Mouse (Mus musculus): ENCODE measurements around the gene Dnm3. TPM values are rescaled to one million over a fixed set of nuclear protein-coding genes. Genes with fewer than 3 reads are reported as not detected.

Gene Dnm3
- polyA plus RNA-seq, 1 experiment: 54.3 TPM

DNA sequence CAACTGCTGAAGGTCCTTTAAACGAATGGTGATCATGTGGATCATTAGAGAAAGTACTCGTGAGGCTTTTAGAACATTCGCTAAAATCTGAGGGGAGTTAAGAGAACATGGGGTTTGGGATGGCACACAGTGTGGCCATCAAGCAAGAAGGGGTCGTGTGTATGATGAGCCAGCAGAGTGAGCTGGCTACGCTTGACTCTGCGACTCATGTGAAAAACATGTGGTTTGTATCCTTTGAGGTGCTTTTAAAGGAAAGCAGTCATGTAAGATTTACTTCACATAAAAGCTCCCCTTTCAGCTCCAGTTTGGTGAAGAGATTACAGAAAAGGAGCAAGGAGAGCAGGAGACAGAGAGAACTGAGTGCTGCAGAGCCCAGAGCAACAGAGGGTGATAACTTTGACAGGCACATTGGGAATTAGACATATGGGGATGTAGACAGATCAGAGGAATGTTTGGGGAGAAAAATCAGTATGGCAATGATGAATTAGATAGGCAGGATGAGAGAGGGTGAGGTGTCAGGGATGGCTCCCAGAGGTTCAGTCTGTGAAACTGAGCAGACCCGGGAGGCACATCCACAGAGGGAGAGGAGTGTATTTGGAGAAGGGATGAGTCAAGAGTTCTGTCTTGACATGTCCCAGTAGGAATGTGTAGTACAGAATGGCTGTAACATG lies 234.7 kb downstream of the Dnm3 start:
- Histone ChIP-seq H3K4me1 (ENCODE audit: control insufficient read depth, insufficient read depth, low read length) (no peaks in the 10 kb centered on the region), H3K27ac (ENCODE audit: insufficient read depth, low read length) (no peak overlapping the region), H3K4me3 (ENCODE audit: insufficient read depth, low read length) (no peak overlapping the region)
- TF ChIP-seq POLR2A (IDR thresholded peaks at IDR 0.05; ENCODE audit: extremely low read depth, insufficient read depth, low read length) (no peak), CTCF (IDR thresholded peaks at IDR 0.05; ENCODE audit: extremely low read depth, insufficient read depth, low read length) (no peak)

DNA sequence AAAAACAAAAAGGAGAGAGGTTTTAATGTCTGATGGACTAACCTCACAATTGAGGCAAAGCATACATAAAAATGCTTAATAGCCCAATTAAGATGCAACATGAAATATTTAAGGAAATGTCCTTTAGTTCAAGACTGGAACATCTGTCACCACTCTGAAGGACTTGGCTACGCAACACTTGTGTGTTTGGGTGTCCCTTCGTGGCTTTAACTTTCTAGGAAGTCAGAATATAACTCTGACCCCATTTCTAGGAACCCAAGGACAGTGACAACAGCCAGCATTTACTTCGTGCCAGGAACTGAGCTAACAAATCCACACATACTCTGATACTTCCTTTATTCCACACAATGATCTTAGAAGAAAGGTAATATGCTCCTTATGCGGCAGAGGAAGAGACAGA lies 237.1 kb downstream of the Dnm3 start:
- TF ChIP-seq CTCF (IDR thresholded peaks at IDR 0.05; ENCODE audit: extremely low read depth, insufficient read depth, low read length) (no peak), POLR2A (IDR thresholded peaks at IDR 0.05; ENCODE audit: extremely low read depth, insufficient read depth, low read length) (no peak)
- no peaks in the 10 kb centered on the region for H3K4me1 ChIP-seq (ENCODE audit: control insufficient read depth, insufficient read depth, low read length)
- H3K4me3 ChIP-seq (ENCODE audit: insufficient read depth, low read length): no peak overlapping the region
- no peak overlapping the region for H3K27ac ChIP-seq (ENCODE audit: insufficient read depth, low read length)

DNA sequence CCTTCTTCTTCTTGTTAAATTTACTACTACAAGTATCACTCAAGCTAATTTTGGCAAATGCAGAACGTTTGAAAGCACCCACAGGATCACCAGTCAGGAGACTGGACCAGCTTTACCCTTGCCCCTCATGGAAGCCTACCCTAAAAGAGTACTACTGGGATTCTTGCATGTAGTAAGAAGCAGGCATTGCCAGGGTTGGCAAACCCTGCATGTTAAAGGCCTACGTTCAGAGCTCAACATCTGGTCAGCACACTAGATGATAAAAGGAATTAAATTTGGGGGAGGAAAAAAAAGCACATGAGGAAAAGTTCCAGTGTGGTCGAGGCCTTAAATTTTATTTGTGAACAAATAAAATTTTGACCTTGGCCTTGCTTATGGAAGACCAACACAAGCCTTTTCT lies 239.2 kb downstream of the Dnm3 start:
- H3K4me3 ChIP-seq (ENCODE audit: insufficient read depth, low read length): no peak overlapping the region
- TF ChIP-seq POLR2A (IDR thresholded peaks at IDR 0.05; ENCODE audit: extremely low read depth, insufficient read depth, low read length) (no peak), CTCF (IDR thresholded peaks at IDR 0.05; ENCODE audit: extremely low read depth, insufficient read depth, low read length) (no peak)
- no peaks in the 10 kb centered on the region for H3K4me1 ChIP-seq (ENCODE audit: control insufficient read depth, insufficient read depth, low read length)
- H3K27ac ChIP-seq (ENCODE audit: insufficient read depth, low read length): no peak overlapping the region

DNA sequence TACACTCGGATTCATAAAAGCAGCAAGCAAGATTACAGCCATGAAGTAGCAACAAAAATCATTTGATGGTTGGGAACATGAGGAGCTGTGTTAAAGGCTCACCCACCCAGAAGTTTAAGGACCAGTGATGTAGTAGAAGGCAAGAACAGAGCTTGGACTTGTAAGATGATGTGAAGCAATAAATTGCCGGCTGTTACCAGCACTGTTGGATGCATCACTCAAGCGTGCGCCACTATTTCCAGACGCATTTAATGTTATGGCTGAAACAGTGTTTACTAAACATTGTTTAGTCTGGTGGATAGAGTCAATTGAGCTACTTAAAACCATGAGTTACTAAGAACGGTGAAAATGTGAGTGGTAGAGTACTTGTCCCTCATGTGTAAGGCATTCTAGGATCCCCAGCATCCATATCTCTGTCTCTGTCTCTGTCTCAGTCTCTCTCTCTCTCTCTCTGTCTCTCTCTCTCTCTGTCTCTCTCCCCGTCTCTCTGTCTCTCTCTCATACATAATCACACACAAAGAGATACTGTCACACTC lies 241.1 kb downstream of the Dnm3 start:
- TF ChIP-seq CTCF (IDR thresholded peaks at IDR 0.05; ENCODE audit: extremely low read depth, insufficient read depth, low read length): no peak
- TF ChIP-seq POLR2A (IDR thresholded peaks at IDR 0.05; ENCODE audit: extremely low read depth, insufficient read depth, low read length): no peak
- Histone ChIP-seq H3K4me3 (ENCODE audit: insufficient read depth, low read length) (no peak overlapping the region), H3K4me1 (ENCODE audit: control insufficient read depth, insufficient read depth, low read length) (no peaks in the 10 kb centered on the region), H3K27ac (ENCODE audit: insufficient read depth, low read length) (no peak overlapping the region)

DNA sequence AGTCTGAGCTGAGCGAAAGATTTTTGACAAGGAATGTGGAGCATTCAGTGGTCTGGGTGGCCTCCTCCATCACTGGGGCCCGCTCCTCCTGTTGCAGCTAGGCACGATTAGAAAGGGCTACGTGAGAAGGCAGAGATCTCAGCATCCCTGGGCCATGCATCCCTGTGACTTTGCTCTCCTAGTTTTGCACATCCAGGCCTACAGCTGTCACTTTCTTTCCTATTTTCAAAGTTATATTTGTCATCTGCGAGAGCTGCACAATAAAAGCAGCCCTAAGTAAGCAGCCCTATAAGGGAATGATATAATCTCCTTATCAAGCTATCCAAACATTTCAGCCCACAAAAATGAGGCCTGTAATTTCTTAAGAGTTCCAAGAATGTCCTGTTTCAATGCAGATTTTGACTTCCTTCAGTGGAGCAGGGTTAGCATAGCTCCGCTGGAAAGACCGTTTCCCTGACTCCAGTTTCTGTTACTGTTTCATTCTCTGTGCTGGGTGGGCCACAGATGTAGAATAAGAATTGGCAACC lies 252.2 kb downstream of the Dnm3 start:
- no peak overlapping the region for H3K4me3 ChIP-seq (ENCODE audit: insufficient read depth, low read length)
- TF ChIP-seq POLR2A (IDR thresholded peaks at IDR 0.05; ENCODE audit: extremely low read depth, insufficient read depth, low read length) (no peak), CTCF (IDR thresholded peaks at IDR 0.05; ENCODE audit: extremely low read depth, insufficient read depth, low read length) (no peak)
- H3K4me1 ChIP-seq (ENCODE audit: control insufficient read depth, insufficient read depth, low read length): no peaks in the 10 kb centered on the region
- H3K27ac ChIP-seq (ENCODE audit: insufficient read depth, low read length): no peak overlapping the region

DNA sequence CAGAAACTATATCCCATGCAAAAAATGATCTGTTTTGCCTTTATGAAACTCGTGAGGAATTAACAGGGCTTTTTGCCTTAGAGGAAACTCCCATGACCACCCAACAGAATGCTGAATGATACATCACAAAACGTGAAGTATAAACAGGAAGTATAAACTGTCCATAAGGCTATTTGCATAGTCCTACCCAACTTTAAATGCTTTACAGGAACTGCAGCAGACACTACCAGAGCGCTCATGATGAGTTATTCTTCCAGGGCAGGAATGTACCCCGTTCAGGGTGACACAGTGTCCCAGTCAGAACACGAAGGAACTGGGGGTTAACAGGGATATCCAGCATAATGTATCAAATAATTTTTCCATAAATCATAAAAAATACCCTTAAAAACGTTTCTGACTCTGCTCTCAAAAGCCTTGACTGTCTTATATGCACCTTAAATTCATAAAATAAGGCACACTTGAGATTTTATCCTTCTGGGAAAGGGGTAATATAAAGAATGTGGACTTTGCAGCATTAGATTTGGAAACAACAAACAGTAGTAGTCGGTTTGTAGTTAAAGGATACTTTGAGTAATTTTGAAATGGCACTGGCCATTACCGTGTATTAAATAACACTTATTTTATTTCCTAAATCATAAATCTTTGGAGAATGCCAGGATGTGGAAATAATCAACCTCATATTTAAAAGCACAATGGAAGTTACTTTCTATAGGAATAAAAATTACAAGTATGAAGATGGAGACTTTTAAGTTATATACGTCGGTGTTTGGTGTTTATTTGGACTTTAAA lies 252.8 kb downstream of the Dnm3 start:
- Histone ChIP-seq H3K27ac (ENCODE audit: insufficient read depth, low read length) (no peak overlapping the region), H3K4me3 (ENCODE audit: insufficient read depth, low read length) (no peak overlapping the region), H3K4me1 (ENCODE audit: control insufficient read depth, insufficient read depth, low read length) (no peaks in the 10 kb centered on the region)
- TF ChIP-seq CTCF (IDR thresholded peaks at IDR 0.05; ENCODE audit: extremely low read depth, insufficient read depth, low read length) (no peak), POLR2A (IDR thresholded peaks at IDR 0.05; ENCODE audit: extremely low read depth, insufficient read depth, low read length) (no peak)

DNA sequence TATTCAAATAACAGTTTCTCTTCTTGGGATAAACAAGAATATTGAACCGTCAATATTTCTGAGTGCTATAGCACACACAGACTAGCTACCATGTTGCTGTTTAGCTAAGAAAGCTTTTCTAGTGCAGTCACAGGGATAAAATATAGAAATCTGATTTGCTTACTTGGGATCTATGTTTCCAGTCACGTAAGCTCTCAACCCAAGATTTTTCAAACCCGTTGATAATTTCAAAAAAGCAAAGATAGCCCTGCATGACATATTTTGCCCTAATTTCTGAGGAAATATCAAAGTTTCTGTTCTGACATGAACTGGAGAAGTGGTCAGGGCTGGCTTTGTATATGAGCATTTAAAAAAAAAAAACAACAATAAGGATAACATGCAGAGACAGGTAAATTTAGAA lies 253.8 kb downstream of the Dnm3 start:
- no peak for TF ChIP-seq CTCF (IDR thresholded peaks at IDR 0.05; ENCODE audit: extremely low read depth, insufficient read depth, low read length)
- no peak for TF ChIP-seq POLR2A (IDR thresholded peaks at IDR 0.05; ENCODE audit: extremely low read depth, insufficient read depth, low read length)
- no peak overlapping the region for H3K4me3 ChIP-seq (ENCODE audit: insufficient read depth, low read length)
- no peaks in the 10 kb centered on the region for H3K4me1 ChIP-seq (ENCODE audit: control insufficient read depth, insufficient read depth, low read length)
- no peak overlapping the region for H3K27ac ChIP-seq (ENCODE audit: insufficient read depth, low read length)

DNA sequence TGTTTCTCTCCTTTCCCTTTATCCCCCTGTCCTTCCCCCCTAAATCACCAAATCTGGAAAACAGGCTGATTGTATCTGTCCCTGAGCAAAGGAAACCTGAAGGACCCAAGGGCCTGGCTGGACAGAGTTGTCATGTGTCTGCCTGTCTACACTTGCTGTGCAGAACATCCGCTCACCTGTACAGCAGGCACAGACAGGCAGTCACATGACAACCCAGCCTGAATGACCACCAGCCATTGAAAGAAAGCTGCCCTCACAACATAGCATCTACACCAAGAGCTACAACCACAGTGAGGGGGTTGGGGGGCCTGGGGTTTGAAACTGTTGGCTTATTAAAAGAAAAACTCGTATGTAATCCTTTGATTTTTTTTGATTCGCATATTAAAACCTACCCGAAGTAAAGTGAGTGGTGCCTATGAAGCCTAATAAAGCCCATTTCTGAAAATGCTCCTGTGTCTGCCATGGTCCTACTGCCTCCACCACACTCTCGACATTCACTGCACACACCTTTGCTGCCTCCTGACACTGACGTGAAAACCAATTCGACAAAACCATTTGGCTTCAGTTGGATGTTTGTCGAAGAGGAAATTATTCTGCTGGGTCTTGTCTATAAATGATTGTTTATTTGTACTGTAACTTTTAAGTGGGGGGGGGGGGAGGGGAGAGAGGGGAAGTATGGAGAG lies 254.4 kb downstream of the Dnm3 start:
- H3K4me1 ChIP-seq (ENCODE audit: control insufficient read depth, insufficient read depth, low read length): no peaks in the 10 kb centered on the region
- no peak overlapping the region for H3K4me3 ChIP-seq (ENCODE audit: insufficient read depth, low read length)
- H3K27ac ChIP-seq (ENCODE audit: insufficient read depth, low read length): no peak overlapping the region
- TF ChIP-seq CTCF (IDR thresholded peaks at IDR 0.05; ENCODE audit: extremely low read depth, insufficient read depth, low read length) (no peak), POLR2A (IDR thresholded peaks at IDR 0.05; ENCODE audit: extremely low read depth, insufficient read depth, low read length) (no peak)

DNA sequence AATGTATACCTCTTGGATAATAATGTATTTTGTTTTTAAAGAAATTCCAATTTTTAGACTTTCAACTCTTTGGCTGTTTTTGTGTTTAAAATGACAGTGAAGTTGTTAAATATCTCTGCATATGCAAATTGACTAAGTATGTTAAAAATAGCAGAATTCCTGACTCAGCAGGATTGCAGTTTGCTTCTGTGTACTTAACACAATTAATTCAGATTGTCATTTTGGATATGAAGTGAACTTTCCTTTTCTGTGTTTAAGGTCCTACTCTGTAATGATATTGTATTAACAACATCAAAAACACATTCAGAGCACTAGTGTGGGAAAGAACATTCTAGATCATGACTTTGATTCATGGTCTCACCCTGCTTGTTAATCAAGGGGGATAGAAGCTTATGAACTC lies 255.5 kb downstream of the Dnm3 start:
- H3K4me3 ChIP-seq (ENCODE audit: insufficient read depth, low read length): no peak overlapping the region
- H3K4me1 ChIP-seq (ENCODE audit: control insufficient read depth, insufficient read depth, low read length): no peaks in the 10 kb centered on the region
- no peak for TF ChIP-seq POLR2A (IDR thresholded peaks at IDR 0.05; ENCODE audit: extremely low read depth, insufficient read depth, low read length)
- no peak for TF ChIP-seq CTCF (IDR thresholded peaks at IDR 0.05; ENCODE audit: extremely low read depth, insufficient read depth, low read length)
- H3K27ac ChIP-seq (ENCODE audit: insufficient read depth, low read length): no peak overlapping the region
